Mouse (Mus musculus) 3T3-L1 (cell line): Measurements from ENCODE around the gene Fam13c.

Source experiments
- DNase-seq: peaks from one replicate; pipeline ENCODE4 v3.0.0-alpha.2; 2015; ENCODE audit warnings: low read depth, low spot score

Gene Fam13c

DNA sequence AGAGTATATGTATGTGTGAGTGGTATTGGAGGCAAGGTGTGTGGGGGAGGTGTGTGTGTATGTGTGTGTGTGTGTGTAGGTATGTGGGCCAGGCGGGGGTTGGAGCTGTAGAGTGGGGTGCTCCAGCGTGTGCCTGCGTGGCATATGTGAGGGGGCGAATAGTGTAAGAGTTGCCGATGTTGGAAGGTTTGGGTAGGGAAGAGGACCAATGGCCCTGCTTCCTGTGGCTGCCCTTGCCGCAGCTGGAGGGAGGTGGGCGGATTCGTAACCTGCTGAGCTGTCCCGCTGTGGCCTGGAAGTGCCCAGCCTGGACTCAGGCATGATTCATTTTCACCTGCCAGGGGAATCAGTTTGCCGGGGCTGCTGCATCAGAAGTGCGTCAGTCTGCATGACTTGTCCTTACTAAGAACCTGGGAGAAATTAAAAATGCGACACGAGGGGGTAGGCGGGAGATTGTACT is 79.4 kb downstream of the Fam13c start:
- DNase-seq = no peak

DNA sequence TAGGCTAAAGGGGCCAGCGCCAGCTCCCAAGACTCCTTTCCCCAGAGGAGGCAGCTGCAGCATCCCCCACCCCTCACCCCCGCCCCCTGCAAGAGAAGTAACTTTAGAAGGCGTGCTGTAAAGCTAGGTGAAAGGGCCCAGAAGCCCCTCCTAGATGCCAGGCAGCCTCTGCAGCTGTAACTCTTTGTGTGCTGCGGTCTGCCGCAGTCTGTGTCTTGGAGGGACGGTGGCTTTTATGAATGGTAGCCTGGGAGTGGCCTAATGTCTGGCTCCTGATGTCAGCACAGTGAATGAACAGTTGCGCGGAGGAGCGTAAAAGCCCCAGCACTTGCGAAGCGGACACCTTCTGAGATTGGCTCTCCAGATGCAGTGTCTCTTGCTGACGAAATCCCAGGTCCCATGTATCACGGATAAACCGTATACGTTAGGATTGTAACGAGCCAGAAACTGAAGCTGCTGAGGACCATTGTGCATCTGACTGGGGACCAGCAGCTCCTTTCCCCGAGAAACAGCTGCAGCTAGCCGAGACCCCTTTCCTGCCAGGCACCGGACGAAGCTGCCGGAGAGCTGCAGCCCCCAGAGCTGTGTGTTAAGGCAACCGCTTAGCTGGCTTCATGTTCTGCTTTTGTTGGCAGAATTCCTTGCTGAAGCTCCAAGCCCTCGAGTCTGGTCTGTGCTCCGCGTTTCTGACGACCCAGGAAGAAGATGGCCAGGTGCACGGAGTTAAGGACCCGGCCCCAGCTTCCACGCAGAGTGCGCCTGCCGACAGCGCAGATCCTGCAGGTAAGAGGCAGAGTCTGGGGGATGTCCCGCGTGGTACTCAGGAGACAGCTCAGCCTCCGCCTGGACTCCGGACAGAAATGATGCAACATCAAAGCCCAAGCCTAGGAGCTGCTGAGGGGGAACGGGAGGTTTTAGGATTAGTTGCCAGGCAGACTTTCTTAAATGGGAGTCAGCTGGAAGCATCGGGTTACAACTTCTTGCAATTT is 80.2 kb downstream of the Fam13c start:
- DNase-seq = peak; percentile 42

DNA sequence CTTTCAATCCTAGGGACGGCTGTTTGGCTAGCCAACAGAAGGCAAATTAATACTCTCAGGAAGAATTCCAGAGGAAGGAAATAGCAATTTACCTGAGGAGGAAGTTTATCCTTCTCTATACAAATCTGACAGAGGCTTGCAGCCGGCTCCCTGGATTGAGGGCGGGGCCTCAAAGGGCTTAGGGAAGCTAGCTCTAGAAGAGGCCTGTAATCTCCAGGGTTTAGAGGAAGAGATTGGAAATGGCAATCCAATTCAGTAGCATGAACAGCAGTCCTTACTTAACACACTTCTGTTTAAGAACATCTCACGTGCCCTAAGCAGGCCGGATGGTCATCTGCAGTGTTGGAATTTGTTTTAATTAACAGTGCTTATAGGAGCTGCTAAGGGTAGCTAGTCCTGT is 81.1 kb downstream of the Fam13c start:
- DNase-seq = no peak

DNA sequence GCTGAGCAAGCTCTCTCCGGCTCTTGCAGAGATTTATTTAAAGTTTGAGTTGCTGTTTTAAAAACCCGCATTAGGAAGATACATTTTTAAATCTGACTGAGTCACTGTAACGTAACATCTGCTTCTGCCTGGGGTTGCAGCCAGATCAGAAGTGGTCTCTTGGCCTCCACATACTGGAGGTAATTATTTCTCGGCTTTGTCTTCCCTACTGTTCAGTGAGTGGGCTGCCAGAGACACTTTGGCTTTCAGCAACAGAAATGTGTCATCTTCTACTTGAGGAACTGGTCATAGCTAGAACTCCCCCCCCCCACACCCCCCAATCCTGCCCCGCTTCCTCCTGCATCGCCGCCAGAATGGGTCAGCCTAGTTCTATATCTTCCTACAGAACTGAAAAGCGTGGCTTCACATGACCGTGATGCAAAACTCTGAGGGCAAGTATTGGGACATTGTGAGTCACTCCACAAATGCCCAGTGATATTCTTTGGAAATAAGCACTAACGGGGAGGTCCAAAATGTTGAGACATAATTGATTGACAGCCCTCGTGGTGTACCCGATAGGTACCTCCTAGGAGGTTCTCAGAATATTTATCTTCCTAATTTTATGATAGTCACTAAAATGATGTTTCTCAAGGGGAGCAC is 90.0 kb downstream of the Fam13c start:
- DNase-seq = peak; percentile 69

DNA sequence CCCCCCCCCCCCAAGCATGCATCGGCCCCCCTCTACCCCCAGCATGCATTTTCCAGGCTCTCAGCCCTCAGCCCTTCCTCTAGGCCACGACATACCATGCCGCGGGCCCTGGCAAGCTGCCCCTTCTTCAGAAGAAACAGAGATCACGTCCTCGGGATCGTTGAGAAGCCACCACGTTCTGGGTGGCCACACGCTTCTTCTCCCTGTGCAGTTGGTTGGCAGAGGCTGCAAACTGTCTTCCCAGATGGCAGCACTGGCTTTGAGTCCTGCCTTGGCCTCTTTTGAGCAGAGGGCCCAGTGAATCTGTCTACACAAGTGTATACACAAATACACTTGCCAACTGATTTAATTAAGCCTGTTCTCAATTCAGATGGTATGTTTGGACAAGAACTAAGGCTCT is 92.0 kb downstream of the Fam13c start:
- DNase-seq = no peak

DNA sequence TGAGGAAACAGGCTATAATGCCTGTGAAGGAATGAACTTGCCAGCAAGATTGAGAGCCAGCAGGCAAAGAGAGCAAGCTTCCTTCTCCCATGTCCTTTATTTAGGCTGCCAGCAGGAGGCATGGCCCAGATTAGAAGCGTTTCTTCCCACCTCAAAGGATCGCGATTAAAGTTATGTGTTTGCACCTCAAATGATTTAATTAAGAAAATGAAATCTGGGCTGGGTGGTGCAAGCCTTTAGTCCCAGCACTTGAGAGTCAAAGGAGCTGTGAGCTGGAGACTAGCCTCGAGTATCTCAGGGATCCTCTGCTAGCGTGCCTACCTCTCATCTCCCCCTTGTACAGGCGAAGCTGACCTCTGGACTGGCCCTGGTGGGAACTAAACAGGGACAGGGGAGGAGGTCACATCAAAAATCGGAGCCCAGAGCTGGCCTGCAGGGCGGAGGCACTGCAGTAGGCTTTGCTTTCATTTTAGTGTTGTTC is 93.1 kb downstream of the Fam13c start:
- DNase-seq = no peak

DNA sequence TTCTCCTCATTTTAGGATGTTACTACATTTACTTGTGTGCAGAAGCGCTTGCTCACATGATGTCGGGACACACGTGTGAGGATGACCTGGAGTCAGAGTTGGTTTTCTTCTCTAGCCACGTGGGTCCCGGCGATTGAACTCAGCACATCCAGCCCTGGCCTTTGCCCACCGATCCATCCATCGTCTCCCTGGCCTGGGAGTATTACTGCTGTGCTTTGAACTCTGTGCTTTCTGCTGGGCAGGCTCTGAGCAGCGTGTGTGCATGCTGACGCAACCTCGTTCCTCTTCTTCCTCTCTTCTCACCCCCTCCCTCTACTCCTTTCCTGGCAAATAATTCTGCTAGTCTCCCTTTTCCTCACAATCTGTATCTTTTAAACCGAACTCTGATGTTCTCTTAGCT is 93.7 kb downstream of the Fam13c start:
- no peak for DNase-seq

DNA sequence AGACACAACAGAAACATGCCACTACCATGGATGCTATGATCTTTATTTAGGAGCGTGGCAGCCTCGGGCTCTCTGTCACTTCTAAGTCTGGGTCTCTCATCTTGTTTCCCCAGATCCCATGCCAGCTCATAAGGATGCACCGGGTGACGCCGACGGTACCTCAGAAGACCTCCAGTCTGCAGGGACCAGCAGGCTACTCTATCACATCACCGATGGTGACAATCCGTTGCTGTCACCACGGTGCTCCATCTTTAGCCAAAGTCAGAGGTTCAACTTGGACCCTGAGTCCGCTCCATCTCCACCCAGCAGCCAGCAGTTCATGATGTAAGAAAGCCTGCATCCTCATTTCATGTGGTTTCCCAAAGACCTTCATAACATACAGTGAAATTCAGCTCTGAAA is 94.3 kb downstream of the Fam13c start:
- no peak for DNase-seq

DNA sequence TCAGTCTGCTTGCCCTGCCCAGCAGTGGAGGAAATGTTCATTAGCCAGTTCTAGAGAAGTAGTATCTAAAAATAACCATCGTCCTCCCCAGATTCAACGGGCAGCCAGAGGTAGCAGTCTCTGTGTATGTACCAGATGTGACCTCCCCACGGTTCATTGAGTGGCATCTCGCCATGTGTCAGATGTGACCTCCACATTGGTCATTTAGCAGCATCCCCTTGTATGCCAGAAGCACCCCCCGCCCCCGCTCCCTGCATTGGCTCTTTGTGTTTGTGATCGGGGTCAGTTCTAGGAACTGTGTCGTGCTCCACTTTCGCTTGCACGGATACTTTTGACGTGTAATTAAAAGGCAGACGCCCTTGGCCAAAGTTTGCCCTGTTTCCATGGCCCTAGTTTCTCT is 95.1 kb downstream of the Fam13c start:
- DNase-seq = no peak

DNA sequence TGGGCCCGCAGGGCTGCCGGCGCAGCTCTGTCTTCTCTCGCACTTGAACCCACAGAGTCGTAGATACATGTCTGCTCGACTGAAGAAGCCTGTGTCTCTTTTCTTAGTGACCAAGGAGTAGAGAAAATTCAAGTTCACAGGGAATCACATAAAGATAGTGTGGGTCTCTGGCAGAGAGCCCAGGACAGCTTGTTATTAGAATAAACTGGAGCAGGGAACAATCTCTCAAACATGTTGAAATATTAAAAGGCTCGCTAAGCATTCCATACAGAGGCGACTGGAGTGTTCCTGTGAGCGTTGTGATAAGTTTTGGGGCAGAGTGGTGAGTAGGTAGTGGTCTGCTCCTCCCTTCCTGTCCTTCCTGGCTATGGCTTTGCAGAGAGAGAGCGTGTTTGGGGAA is 97.4 kb downstream of the Fam13c start:
- no peak for DNase-seq

DNA sequence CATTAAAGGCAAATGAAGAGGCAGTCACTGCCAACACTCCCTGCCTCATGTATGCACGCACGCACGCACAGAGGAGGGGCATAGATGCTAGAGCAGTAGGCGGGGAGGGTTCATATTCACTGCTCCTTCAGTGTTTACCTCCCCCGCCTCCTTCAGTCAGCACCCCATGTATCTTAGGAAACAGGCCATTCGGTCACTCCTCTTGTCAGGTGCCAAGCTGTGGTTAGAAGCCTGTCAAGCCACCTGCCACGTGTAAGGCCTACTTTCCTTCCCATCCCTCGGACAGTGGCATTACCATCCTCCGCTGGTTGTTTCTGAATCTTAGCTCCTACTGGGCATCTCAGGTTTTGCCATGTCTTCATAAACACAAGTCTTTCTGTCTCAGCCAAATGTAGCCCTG is 99.0 kb downstream of the Fam13c start:
- no peak for DNase-seq

DNA sequence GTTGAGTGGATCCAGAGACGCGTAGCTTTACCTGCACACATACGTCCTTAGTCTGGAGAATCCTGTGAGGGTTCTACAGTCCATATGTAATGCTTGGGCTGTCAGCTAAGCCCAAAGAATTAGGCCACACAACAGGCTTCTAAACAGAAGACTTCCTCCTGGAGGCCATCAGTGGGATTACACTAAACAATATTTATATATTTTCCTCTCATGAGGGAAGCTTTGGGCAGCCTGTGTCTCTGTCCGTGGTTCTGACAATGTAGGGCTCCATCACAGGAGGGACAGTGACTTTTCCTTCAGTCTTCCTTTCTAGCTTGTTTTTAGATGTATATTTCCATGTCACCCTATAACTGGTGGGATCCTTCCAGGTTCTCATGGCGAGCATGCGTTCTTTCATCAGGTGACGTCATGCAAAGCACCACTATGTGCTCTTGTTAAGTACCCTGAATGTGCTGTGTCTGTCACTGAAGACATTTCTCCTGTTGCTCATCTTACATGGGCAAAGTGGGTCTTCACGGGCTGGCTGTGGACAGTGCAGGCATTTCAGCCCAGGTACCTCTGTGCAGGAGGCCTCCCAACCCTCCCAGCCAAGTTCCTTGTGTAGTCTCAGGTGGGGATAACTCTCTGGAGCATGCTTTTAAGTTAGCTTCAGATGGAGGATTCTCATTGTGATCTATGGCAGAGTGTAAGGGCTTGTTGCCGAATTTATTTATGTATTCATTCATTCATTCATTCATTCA is 100.3 kb downstream of the Fam13c start:
- peak; percentile 75 for DNase-seq

DNA sequence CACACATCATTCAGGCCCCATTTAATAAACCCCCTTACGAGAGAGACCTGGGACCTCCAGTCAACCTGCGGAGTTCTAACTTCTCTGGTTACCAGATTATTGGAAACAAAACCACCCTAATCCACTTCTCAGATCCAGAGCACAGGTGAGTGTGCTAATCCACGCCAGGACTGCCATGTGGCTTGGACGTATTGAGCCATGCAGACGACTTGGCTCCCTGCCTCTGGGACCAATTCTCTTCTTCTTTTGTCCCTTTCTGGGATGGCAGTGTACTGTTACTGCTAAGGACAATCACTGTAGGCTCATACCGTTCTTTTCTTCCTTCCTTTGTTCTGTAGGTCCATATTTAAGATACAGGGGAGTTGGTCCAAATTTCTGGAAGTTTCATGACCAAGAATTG is 102.6 kb downstream of the Fam13c start:
- no peak for DNase-seq

DNA sequence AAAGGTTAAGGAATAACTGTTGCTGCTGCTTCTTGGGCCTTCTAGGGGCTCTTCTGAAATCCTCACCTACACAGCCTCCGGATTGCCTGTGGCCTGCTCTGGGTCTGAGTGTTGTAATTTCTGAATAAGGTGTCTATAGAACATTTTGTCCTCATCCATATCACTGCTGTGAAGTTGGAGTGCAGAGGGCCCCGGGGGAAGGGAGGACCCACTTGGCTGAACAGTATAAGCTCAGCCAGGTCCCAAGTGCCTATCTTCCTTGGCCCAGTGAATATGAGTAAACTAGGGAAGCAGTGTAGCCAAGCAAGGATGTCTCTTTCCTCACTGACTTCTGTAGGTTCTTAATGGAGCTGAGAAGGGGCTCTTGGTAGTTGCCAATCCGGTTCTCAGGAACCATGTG is 112.2 kb downstream of the Fam13c start:
- no peak for DNase-seq

DNA sequence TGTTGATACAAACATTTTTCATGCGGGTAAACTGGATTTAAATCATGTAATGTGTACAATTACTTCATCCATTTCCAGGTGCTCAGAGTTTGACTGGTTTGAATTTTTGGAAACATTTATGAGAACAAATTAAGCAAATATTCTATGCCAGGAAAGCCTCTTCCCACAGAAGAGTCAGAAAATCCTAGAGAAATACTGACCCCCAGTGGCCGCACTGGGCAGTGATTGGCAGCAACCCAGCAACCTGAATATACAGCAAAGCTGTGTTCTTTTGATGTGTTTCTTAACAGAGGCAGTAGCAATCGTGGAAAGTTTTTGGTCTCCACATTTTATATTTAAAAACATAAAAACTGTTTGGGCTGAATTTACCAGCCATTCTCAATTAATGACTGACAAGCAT is 123.4 kb downstream of the Fam13c start:
- peak; percentile 83 for DNase-seq

DNA sequence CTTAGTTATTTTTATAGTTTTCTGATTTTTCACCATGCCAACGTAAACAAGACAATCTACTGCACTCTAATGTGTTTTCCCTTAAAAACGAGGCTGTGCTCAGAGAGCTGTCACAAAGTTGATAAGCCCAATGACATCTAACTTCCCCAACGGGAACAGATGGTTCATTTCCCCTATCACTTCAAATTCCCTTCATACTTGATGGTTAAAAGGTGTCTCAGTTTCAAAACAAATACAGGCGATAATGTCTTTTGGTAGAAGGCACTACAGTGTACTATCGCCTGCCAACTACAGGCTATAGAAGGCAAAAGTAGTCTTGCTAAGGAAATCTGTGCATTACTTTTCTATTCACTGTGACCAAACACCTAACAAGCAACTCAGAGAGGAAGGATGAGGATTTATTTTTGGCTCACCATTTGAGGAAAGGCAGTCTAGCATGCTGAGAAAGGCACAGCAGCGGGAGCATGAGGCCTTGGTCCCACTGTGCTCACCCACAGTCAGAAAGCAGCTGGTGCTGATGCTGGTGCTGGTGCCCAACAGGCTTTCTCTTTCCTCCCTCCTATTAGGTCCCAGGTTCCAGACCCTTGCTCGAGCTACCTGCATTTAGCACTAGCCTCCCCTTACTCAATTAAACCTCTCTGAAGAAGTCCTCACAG is 141.4 kb downstream of the Fam13c start:
- no peak for DNase-seq

DNA sequence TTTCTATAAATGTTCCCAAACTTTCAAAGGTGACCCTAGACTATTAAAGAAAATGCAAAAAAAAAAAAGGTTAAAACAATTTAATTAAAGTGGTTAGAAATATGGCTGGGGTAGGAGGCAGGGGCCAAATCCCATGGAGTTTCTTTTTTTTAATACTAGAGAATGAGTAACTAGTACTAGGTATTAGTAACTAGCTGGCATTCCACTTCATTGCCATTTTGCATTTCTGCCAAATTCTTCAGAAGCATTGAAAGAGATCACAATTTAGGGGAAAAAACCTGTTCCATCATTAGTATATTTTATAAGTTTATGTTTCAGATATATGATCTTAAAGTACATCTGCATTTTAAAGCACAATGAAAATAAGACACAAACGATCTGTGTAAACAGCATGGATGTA is 143.9 kb downstream of the Fam13c start:
- no peak for DNase-seq

DNA sequence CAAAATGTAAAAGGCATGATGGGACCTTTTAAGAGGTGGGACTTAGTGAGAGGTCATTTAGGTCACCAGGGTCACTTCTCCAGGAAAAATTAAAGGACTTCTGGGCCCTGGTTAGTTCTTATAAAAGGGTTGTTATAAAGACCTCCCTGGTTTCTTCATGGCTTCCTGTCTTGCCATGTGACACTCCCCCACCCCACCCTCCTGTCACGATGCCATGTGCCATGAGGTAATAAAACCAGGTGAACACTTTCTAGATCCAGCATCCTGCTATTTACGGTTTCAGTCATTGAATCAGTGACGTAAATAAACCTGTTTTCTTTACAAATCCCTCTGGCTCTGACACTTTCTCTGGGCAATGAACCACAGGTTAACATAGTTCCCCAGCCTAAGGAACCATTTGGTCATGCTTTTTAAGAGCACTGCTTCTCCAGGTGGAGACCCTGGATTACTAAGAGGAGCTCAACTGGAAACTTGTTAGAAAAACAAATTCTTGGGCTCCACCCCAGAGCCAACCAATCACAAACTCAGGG is 146.7 kb downstream of the Fam13c start:
- DNase-seq = no peak

DNA sequence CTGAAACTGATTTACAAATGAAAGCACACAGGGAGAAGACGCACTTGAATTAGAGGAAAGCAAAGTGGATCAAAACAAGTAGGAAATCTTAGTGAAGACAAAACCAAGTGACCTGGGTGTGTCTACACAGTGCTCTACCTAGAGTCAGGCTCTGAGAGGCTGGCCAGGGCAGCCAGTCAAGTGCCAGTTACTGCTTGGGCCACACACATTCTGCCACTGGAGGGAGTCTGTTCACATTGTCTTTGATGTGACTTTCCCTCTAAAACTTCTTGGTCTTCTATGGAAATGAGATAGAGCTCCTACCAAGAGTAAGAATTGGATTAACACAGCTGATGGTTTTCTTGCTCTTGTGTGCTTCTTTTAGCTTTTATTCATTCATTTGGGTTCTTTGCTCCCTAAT is 153.7 kb downstream of the Fam13c start:
- DNase-seq = peak; percentile 37

DNA sequence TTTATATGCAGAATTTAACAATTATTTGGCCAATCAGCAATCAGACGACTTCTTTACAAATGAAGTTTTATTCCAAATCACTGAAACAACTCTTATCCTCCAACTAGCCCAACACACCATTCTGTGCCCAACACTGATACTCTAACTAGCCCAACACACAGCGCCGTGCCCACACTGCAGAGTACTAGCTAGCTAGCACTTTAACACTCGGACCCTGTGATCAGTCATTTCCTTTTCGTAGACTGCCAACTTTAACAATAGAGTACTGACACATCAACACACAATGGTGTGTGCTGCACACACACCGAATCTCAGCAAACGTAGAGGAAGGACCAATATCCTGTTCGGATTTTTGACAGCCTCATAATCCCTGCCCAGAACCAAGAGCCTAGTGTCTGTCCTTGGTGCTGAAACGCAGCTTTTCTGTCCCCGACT is 157.8 kb downstream of the Fam13c start:
- peak; percentile 45 for DNase-seq

DNA sequence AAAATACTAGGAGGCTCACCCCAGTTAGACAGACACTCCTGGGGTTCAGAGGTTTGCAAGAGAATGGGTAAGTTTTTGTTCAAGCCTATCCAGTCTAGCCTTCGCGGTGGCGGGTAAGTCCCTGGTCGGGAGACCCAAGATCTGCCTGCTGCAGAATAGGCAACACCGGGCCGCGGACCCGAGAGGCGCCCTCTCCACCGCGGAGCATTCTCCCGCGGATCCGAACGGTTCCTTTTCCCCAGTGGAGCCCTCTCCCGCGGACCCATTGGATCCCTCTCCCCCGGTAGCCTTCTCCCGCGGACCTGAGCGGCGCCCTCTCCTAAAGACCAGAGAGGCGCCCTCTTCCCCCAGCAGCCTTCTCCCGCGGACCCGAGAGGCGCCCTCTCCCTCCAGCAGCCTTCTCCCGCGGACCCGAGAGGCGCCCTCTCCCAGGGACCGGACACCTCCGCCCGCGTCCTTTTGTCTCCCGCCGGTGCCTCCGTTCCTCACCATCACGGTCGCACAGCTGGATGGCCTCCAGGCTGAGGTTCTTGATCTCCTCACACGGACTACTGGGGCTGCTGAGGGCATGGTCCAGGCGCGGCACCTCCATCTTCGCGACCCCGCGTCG is 158.3 kb downstream of the Fam13c start:
- DNase-seq = no peak
